Mouse (Mus musculus): ENCODE measurements at regions not wholly inside any gene's neighbourhood (a gene's known extent, or its start where the extent isn't known, plus 50 kb on each side); places are given as distances from the start of the nearest gene placed in this dataset.

DNA sequence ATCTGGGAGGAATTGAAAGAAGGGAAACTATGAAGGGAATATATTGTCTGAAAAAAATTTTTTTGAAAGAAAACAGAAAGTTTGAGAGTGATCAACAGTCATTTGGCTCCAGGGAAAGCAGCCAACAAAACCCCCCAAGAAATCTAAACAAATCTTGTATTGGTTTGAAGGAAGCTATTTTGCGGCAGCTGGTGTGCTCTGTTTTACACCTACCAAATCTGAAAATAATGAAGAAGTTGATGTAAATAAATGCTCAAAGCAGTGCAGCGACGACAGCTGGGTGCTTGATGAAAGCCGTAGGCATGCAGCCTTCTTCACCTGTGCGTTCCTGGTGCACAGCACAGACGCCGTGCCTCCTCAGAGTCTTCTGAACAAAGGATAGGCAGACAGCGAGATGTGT, 488.2 kb downstream of the Tmem132b start:
- no peak for TF ChIP-seq CTCF (IDR thresholded peaks at IDR 0.05; ENCODE audit: insufficient read depth, low read length)
- no peak for TF ChIP-seq POLR2A (IDR thresholded peaks at IDR 0.05; ENCODE audit: borderline replicate concordance, extremely low read depth, low read depth, low read length)
